Mouse (Mus musculus) right cerebral cortex, postnatal 14 days (tissue): Measurements from ENCODE around the gene Arsb.

Experiments used
- DNase-seq: peaks from one replicate; pipeline ENCODE4 v3.0.0; 2022

Arsb gene

GRCm38 (mm10) chr13:93846831-93847518 is 75.5 kb downstream of the Arsb start:
- DNase-seq = no peak

- no peak for DNase-seq
These were observed 76.2 kb downstream of the Arsb start for GRCm38 (mm10) chr13:93847614-93848013.

GRCm38 (mm10) chr13:93848615-93849014 is 77.2 kb downstream of the Arsb start:
- no peak for DNase-seq

- no peak for DNase-seq
These were observed 78.4 kb downstream of the Arsb start for GRCm38 (mm10) chr13:93849751-93850355.

GRCm38 (mm10) chr13:93850674-93851073 is 79.2 kb downstream of the Arsb start:
- DNase-seq = no peak

- DNase-seq = no peak
These were observed 81.1 kb downstream of the Arsb start for GRCm38 (mm10) chr13:93852419-93853138.

- DNase-seq = no peak
These were observed 82.3 kb downstream of the Arsb start for GRCm38 (mm10) chr13:93853767-93854166.

GRCm38 (mm10) chr13:93854325-93854724 is 82.9 kb downstream of the Arsb start:
- no peak for DNase-seq

GRCm38 (mm10) chr13:93854966-93855562 is 83.6 kb downstream of the Arsb start:
- no peak for DNase-seq

GRCm38 (mm10) chr13:93855701-93856183 is 84.3 kb downstream of the Arsb start:
- peak; percentile 39 for DNase-seq

- DNase-seq = no peak
These were observed 89.8 kb downstream of the Arsb start for GRCm38 (mm10) chr13:93861211-93861610.

- no peak for DNase-seq
These were observed 92.8 kb downstream of the Arsb start for GRCm38 (mm10) chr13:93864066-93864740.

GRCm38 (mm10) chr13:93866638-93867037 is 95.2 kb downstream of the Arsb start:
- no peak for DNase-seq

- DNase-seq = no peak
These were observed 100.3 kb downstream of the Arsb start for GRCm38 (mm10) chr13:93871681-93872080.

GRCm38 (mm10) chr13:93872591-93872990 is 101.2 kb downstream of the Arsb start:
- DNase-seq = no peak

- DNase-seq = no peak
These were observed 106.5 kb downstream of the Arsb start for GRCm38 (mm10) chr13:93877924-93878323.

- no peak for DNase-seq
These were observed 108.0 kb downstream of the Arsb start for GRCm38 (mm10) chr13:93879426-93879825.

- DNase-seq = no peak
These were observed 110.7 kb downstream of the Arsb start for GRCm38 (mm10) chr13:93882132-93882531.

- DNase-seq = no peak
These were observed 115.6 kb downstream of the Arsb start for GRCm38 (mm10) chr13:93886999-93887398.

GRCm38 (mm10) chr13:93888196-93888595 is 116.8 kb downstream of the Arsb start:
- no peak for DNase-seq

- DNase-seq = no peak
These were observed 117.5 kb downstream of the Arsb start for GRCm38 (mm10) chr13:93888916-93889315.

GRCm38 (mm10) chr13:93889991-93890390 is 118.6 kb downstream of the Arsb start:
- no peak for DNase-seq

GRCm38 (mm10) chr13:93891276-93891675 is 119.8 kb downstream of the Arsb start:
- DNase-seq = no peak
